Mouse (Mus musculus): ENCODE measurements around the gene Olfr721-ps1. TPM values are rescaled to one million over a fixed set of nuclear protein-coding genes. Genes with fewer than 3 reads are reported as not detected.

The Olfr721-ps1 gene
- not detected for total RNA-seq (2023)

DNA sequence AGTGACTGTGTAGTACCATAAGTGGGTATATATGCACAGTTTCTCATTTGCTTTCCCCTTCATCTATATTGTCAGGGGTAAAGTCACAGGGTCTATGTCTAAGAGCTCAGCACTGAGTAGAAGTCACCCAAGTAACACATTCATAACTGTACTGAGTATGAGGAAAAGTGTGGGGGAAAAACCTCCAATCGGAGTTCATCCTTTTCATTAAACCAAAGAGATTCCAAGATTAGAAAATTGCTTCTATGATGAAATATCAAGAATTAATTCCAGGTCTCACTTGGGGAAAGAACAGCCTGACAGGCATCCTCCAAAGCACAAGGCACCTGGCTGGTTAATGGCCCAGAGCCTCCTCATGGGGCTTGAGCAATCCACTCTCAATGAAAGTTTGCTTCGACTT is at the start of gene Olfr721-ps1:
Olfr721-ps1 (plus strand) TSS at position 301 of the 400 bp plus-strand sequence.

Other genes with a start within 250 kb of the Olfr721-ps1 start
- gene Olfr720, start 214.5 kb upstream of the Olfr721-ps1 start, total RNA-seq (2023), result not detected
- gene Olfr31, start 78.5 kb upstream of the Olfr721-ps1 start, total RNA-seq (2023), result not detected
- 10 to 100 TPM; 40.7 to 41.7 TPM for gene Il3ra, start 55.0 kb upstream of the Olfr721-ps1 start, total RNA-seq (2023)